Mouse (Mus musculus) olfactory bulb, adult 2 months (tissue): ENCODE data around the gene 0610040J01Rik.

Experiments
- CTCF ChIP-seq: fragments of 200-500 bp; IDR thresholded peaks from 2 replicates; pipeline ENCODE4 v1.5.1; 2012; ENCODE audit warnings: low read depth, mild to moderate bottlenecking, low read length, moderate library complexity; ENCODE audit not compliant: insufficient read depth
- POLR2A ChIP-seq: fragments of 200-500 bp; IDR thresholded peaks from 2 replicates; pipeline ENCODE4 v1.6.1; 2012; ENCODE audit warnings: mild to moderate bottlenecking, low read depth, low read length, moderate library complexity; ENCODE audit not compliant: insufficient read depth

- no peak for TF ChIP-seq CTCF
- TF ChIP-seq POLR2A, result no peak
Measured at GRCm38 (mm10) chr5:63821176-63821575, 9.0 kb downstream of the 0610040J01Rik start.
